Mouse (Mus musculus): ENCODE data around the gene Plekhh2.
A peak's percentile ranks its signal among the peaks of the same experiment; 100 is the strongest.
"Not testable (repeated sequence)": the region's sequence is repeated elsewhere in the genome, so short reads cannot be mapped to it uniquely, and the experiment has no call there.

The Plekhh2 gene

DNA sequence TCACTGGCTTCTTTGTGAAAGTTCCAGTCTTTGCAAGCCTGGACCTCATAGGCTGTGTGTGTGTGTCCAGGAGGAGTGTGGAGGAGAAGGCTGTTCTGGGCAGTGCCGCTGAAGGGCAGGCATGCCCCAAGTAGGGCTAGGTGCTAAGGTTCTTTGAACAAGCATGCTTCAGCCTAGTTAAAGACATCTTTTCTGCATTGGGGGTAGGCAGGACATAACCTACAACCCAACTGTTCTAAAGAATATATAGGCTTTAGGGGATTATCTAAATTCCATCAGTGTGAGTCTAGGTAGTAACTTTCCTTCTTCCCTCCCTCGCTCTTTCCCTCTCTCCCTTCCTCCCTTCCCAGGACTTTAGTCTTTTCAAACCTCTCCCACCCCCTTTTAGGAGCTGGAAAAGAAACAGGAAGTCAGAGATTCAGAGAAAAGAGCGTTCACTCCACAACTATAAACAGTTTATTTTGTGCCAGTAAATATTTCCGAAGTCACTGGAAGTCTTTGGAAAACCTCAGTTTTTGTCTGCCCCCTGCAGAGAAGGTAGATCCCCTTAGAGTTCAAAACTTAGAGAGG lies 906 bp downstream of the Plekhh2 start:
- no peak for DNase-seq (ENCODE audit: low read depth, low spot score)

- no peak for DNase-seq (ENCODE audit: low read depth, low spot score)
These were observed 4.2 kb downstream of the Plekhh2 start for GRCm38 (mm10) chr17:84515901-84516300.

GRCm38 (mm10) chr17:84519346-84519745 lies 7.7 kb downstream of the Plekhh2 start:
- no peak for DNase-seq (ENCODE audit: low read depth, low spot score)

DNA sequence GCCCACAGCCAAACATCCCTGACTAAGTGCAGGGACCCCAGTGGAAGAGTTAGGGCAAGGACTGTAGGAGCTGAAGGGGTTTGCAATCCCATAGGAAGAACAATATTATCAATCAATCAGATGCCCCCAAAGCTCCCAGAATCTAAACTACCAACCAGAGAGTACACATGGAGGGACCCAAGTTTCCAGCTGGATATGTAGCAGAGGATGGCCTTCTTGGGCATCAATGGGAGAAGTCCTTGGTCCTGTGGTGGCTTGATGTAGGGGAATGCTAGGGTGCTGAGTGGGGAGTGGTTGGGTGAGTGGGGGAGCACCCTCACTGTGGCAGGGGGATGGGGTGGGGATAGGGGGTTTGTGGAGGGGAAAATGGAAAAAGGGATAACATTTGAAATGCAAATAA lies 8.4 kb downstream of the Plekhh2 start:
- DNase-seq (ENCODE audit: low read depth, low spot score), result no peak

- DNase-seq (ENCODE audit: low read depth, low spot score), result no peak
These were observed 17.7 kb downstream of the Plekhh2 start for GRCm38 (mm10) chr17:84529356-84529755.

DNA sequence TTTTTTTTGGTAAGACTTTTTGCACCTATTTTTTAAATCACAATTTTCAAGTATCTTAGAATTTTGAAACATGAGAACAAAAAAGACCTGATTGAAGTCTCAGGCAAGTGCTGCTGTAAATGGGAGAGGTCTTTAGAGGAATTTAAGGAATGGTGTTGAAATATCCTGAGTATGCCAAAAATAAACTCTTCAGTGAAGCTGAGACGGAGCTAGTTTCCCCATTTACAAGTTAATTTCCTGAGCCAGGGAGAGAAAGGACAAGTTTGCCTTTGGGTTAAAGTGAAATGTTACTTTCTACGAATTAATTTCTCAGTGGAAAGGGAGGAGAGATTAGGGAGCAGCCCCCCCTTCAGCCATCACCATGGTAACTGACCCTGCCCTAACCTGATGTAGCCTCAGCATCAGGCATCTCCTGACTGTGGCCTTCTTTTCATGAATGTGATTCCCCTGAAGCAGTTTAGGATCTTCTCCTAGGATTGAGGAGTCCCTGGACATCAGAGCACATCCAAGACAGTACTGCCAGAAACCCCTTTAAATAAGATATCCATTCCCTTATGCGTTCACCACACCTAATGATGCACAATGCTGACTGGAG lies 18.6 kb downstream of the Plekhh2 start:
- DNase-seq (ENCODE audit: low read depth, low spot score), result no peak

DNA sequence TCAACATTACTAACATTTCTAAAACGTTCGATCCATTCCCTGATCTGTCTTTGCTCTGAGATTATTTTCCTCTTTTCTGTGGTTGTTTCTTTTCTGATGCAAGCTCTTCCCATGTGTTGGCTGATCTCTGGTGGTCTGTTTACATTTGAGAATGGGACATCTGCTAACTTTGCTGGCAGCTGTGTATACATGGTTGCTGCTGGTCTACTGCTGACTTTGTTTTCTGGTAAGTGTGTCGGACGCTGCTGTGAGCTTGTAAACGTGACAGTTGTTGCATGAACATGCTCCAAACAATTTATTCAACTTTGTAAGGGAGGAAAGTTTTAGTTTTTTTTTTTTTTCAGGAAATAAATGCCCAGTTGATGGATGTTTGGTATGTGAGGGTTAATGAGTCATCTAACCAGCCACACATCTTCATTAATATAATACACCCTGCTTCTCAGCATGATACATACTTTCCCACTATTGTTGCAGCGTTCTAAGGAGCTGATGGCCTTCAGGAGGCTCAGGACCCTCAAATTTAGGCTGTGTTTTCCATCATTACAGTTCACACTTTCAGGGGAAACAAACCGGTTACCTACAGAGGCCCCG lies 21.3 kb downstream of the Plekhh2 start:
- DNase-seq (ENCODE audit: low read depth, low spot score), result no peak

DNA sequence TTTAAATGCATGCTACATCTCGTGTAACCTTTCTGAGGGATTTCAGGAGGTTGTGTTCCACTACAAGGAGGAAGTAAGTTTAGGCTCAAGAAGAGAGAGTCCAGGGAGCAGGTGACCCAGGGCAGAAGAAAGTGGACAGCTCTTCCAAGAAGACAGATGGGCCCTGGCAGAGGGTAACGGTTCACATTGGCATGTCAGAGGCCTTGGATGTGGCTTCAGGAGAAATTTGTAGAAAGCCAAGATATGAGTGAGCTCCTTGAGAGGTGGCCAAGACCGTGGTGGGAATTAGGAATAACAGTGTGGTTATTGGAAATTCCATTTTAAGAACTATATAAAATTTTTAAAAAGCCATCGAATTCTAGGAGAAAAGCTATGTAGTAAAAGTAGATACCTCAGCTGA lies 22.1 kb downstream of the Plekhh2 start:
- no peak for DNase-seq (ENCODE audit: low read depth, low spot score)

DNA sequence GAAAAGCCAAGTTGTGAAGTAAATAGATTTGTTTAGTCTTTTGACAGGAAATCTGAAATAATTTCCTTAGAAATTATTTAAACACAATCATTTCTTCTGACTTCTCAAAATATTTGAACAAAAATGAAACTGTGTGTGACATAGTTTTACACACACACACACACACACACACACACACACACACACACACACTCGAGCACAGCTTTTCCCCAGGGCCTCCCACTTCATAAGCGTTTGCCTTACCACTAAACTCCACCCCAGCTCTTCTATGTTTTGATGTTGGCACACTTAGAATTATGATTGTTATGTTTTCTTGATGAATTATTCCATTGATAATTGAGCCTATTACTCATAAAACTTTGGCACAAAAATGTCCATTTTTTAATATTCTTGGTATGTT lies 22.9 kb downstream of the Plekhh2 start:
- no peak for DNase-seq (ENCODE audit: low read depth, low spot score)

GRCm38 (mm10) chr17:84535226-84535625 lies 23.5 kb downstream of the Plekhh2 start:
- DNase-seq (ENCODE audit: low read depth, low spot score), result no peak

DNA sequence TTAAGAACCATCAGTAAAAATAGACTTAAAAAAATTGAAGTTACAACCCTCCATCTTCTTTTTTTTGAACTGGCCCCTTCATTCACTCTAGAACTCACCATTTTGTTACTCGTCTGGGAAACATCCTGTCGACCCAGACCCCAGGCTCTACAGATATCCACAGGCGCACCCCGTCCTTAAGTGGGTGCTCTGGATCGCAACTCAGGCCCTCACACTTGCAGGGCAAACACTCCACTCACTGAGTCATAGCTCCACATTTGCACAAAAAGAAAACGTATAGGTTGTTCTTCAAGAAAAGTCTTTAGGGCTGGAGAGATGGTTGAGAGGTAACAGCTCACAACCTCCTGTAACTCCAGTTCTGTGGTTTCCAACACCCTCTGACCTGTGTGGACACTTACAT lies 25.6 kb downstream of the Plekhh2 start:
- no peak for DNase-seq (ENCODE audit: low read depth, low spot score)

- no peak for DNase-seq (ENCODE audit: low read depth, low spot score)
These were observed 26.3 kb downstream of the Plekhh2 start for GRCm38 (mm10) chr17:84537966-84538365.

- no peak for DNase-seq (ENCODE audit: low read depth, low spot score)
These were observed 28.9 kb downstream of the Plekhh2 start for GRCm38 (mm10) chr17:84540603-84541002.

DNA sequence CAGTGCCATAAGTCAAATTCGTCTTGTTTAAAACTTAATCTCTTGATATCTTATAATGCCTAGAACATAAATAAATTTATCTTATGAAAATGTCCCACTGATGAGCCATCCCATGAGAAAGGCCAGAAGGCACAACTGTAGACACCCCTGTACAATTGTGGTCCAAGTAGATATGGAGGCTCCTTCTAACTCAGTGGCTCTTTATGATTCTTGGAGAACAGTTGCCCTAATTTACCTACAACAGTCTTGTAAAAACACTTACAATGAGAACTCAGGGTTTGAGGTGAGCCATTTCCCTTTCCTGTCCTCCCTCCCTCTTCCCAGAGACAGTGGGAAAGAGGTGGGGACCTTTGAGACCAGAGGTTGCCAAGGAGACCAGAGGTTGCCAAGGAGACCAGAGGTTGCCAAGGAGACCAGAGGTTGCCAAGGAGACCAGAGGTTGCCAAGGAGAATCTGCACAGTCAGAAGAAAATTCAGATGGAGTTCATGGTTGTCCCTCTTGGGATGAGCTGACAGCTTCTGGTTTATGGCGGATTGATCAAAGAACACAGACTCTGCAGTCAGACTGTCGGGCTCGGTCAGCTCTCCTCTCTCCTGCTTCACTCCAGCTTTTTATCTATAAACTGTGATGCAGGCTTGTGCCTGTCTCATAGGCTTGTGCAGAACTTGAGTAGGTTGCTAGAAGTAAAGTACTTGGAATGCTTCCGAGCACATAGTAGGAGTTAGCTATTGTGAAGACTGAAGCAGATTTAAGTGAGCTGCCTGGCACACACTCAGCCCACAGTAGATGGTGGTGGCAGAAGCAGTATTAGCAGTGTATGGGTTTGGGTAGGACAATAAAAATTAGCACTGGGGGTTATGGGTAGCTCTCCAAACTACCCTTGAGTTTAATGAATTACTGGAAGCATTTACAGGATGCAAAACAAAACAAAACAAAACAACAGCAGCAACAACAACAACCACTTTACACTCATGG lies 39.5 kb downstream of the Plekhh2 start:
- no peak for DNase-seq (ENCODE audit: low read depth, low spot score)

GRCm38 (mm10) chr17:84552230-84552629 lies 40.5 kb downstream of the Plekhh2 start:
- DNase-seq (ENCODE audit: low read depth, low spot score), result peak; percentile 39

DNA sequence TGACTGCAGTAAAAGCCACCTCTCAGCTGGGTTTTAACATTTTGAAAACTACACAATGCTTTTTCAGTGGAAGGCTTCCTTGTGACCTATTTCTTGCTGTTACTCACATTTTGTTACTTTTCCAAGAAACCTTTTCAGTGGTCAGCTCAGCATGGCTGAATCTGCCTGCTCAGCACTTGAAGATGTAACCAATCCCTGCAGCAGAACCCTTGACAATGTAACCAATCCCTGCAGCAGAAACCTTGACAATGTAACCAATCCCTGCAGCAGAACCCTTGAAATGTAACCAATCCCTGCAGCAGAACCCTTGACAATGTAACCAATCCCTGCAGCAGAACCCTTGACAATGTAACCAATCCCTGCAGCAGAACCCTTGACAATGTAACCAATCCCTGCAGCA lies 52.6 kb downstream of the Plekhh2 start:
- DNase-seq (ENCODE audit: low read depth, low spot score), result not testable (repeated sequence)

DNA sequence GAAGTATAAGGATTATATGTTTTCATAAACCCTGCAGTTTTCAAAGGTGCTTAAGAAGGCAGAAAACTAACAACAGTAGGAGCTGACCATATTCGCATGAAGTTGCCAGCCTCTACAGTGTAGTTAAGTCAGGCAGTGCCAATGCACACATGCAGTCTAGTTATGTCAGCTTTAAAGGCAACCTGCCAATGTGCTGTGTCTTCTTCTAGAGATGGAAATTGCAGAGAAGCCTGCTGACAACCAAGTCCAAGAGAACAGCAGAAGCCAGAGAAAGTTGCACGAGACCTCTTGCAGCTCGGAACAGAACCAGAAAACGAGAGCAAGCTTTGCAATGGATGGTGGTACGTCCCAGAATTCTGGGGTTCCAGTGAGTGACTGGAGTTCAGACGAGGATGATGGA lies 54.1 kb downstream of the Plekhh2 start:
- DNase-seq (ENCODE audit: low read depth, low spot score), result no peak

GRCm38 (mm10) chr17:84566773-84567555 lies 55.3 kb downstream of the Plekhh2 start:
- no peak for DNase-seq (ENCODE audit: low read depth, low spot score)

DNA sequence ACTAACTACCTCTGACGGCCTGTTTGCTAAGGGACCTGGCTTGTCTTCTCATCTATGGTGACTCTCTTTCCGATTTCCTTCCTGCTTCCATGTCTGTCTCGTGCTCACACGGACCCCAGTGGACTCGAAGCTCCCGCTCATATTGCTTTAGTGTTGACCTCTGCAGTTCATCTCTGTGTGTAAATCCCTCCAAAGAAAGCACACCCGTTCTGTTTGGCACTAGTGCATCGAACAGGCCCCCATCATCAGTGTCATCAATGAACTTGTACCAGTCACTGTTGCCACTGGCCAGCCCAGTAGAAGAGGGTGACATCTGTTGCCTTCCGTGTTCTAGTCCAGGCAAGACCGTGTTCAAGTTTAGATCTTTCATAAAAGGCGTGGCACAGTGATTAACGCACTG lies 57.1 kb downstream of the Plekhh2 start:
- no peak for DNase-seq (ENCODE audit: low read depth, low spot score)

DNA sequence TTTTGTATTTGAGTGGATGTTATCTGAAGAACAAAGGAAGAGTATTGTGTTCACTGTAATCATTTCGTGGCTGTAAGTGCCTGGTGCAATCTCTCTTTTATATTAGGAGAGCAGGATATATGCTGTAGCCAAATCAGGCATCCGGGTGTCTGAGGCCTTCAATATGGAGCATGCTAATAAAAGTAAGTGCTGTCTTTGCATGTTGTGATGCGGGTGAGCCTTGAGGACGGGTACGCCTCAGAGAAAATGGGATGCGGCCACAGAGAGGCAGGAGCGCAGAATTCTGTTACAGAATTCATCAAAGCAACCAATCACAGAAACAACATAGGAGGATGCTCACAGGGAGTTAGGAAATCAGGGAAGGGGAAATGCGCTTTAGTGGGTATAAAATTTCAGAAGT lies 58.1 kb downstream of the Plekhh2 start:
- DNase-seq (ENCODE audit: low read depth, low spot score), result no peak

- DNase-seq (ENCODE audit: low read depth, low spot score), result no peak
These were observed 59.9 kb downstream of the Plekhh2 start for GRCm38 (mm10) chr17:84571629-84572028.

DNA sequence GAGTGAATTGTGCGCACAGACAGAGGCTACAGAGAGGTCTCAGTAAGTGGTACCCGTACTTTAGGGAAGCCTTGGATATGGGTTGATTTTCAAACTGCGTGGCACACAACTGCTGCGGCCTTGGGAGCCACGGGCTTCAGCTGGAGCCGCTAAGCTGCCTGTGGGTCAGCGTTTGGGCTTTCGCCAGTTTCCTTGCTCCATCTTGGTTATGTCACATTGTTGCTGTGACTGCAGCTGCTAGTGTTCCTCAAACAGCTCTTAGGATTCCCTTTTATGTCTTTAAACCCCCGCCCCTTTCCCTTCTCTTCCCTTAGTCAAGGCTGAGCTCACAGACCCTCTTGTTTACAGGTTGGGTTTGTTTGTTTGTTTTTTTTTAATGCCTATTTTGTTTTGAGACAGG lies 61.6 kb downstream of the Plekhh2 start:
- no peak for DNase-seq (ENCODE audit: low read depth, low spot score)
